16 mouse cellular contexts compared by ENCODE assay signal in genomic region chr16:71705846-71706245, GRCm38 (mm10).
"Had no signal": no experiment of that assay in that cellular context is flagged by ENCODE, and none has a peak within 500 bp of the region (broad histone marks: within the 10 kb centered on the region; RNA-seq: fewer than 3 reads in every experiment).

No protein-coding gene starts in this region.

- H3K4me1 ChIP-seq: limb, embryonic 10.5 days; limb, embryonic 13.5 days; midbrain, embryonic 13.5 days had no signal

- H3K4me3 ChIP-seq: layer of hippocampus, adult 2 months; limb, embryonic 10.5 days; limb, embryonic 13.5 days; midbrain, embryonic 13.5 days had no signal

- ATAC-seq: liver, postnatal 0 days; lung, postnatal 0 days; midbrain, embryonic 13.5 days; midbrain, embryonic 16.5 days had no signal

- H3K27ac ChIP-seq: kidney, postnatal 0 days; layer of hippocampus, adult 2 months; limb, embryonic 10.5 days; limb, embryonic 13.5 days; liver, embryonic 14.5 days; macrophage; midbrain, embryonic 13.5 days had no signal

- H3K36me3 ChIP-seq: limb, embryonic 10.5 days; limb, embryonic 13.5 days; midbrain, embryonic 13.5 days had no signal

- DNase-seq: kidney, postnatal 25 days; layer of hippocampus, adult 9-11 months; liver; liver, postnatal 0 days; lung, embryonic 14.5 days; thymus, adult 18-20 months; thymus, postnatal 36 days had no signal

- H3K9me3 ChIP-seq: limb, embryonic 10.5 days; limb, embryonic 13.5 days; midbrain, embryonic 13.5 days had no signal

- H3K9ac ChIP-seq: limb, embryonic 13.5 days; liver, embryonic 14.5 days; liver, postnatal 0 days; lung, embryonic 14.5 days; midbrain, embryonic 13.5 days had no signal

- H3K27me3 ChIP-seq: limb, embryonic 13.5 days; midbrain, embryonic 13.5 days had no signal

- H3K4me2 ChIP-seq: limb, embryonic 13.5 days; lung, embryonic 14.5 days; midbrain, embryonic 13.5 days had no signal
